Mouse (Mus musculus): ENCODE measurements around the gene Sgsm2.

- no peak for TF ChIP-seq CTCF (IDR thresholded peaks at IDR 0.05; ENCODE audit: borderline replicate concordance, control insufficient read depth, extremely low read depth, insufficient read depth, low read length, poor library complexity)
- TF ChIP-seq POLR2A (IDR thresholded peaks at IDR 0.05; ENCODE audit: control insufficient read depth, extremely low read depth, insufficient read depth, low read length, poor library complexity), result peak; percentile 86
Measured at GRCm38 (mm10) chr11:74925577-74926387, 28.9 kb upstream of the Sgsm2 start, which contains the start of the genes Smg6 and Srr.

All from thymus, adult 2 months (tissue).